Mouse (Mus musculus): ENCODE results near the gene Cnpy4. TPM values are rescaled to one million over a fixed set of nuclear protein-coding genes. Genes with fewer than 3 reads are reported as not detected.

Cnpy4 gene
- total RNA-seq (2014; rRNA removed) (14.2 and 18.0 TPM in 2 replicates), polyA plus RNA-seq (2015; fragmentation: Nextera tagmentation; extraction: Ambion mirVana) (18.8 and 18.9 TPM in 2 replicates)

DNA sequence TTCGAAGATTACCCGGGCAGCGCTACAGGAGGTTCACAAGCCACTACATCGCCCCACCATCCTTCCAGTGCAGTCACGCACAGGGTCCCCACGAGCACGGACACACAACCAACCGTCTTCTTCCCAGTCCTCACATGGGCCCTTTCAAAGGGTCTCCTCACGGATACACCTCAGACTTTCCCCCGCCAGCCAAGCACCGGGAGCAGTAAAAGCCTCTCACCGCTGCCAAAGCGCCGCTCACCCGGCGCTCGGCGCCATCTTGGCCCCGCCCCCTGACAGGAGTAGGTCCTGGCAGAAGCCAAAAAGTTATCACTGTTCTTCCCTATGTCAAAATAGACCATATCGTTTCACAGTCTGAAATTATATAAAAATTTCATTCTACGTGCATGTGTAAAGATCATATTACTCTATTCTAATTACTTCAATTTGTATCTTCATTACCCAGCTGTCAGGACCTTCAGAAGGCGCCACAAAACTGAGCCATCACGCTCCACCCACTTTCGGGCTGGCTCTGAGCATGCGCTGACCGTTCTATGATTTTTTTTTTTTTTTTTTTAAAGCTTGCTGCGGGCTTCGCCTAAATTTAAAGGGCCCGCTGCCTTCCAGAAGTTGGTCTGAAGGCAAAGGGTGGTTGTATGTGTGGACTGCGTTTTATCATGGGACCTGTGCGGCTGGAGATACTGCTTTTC, at the start of gene Cnpy4, which contains the start of gene Taf6:
Gene Cnpy4, plus strand, starts transcription at position 536 of the 689 bp plus-strand sequence.
Gene Taf6, minus strand, starts transcription at position 502 of the 689 bp plus-strand sequence.
- H3K9me3 ChIP-seq (ENCODE audit: low read length): no peaks in the 10 kb centered on the region
- peaks cover 23% of the 10 kb centered on the region for H3K36me3 ChIP-seq (ENCODE audit: insufficient read depth)
- no peak for TF ChIP-seq CTCF (IDR thresholded peaks at IDR 0.05; ENCODE audit: low read depth)
- H3K4me3 ChIP-seq (ENCODE audit: low read depth, low read length): peak within 1 kb of the TSS; percentile 73
- peak within 1 kb of the TSS; percentile 73 for H3K27ac ChIP-seq (ENCODE audit: low read depth, low read length)
- H3K4me1 ChIP-seq (ENCODE audit: insufficient read depth): peaks cover 15% of the 10 kb centered on the region
- H3K9ac ChIP-seq: peak within 1 kb of the TSS; percentile 70
- DNase-seq (peak; percentile 95), ATAC-seq (peak; percentile 90)
- H3K27me3 ChIP-seq (ENCODE audit: insufficient read depth, low read length): no peaks in the 10 kb centered on the region
- WGBS: under 1% methylated on average over 31 of the region's 31 CpGs
- H3K4me2 ChIP-seq (ENCODE audit: low read depth): peak within 1 kb of the TSS; percentile 77

DNA sequence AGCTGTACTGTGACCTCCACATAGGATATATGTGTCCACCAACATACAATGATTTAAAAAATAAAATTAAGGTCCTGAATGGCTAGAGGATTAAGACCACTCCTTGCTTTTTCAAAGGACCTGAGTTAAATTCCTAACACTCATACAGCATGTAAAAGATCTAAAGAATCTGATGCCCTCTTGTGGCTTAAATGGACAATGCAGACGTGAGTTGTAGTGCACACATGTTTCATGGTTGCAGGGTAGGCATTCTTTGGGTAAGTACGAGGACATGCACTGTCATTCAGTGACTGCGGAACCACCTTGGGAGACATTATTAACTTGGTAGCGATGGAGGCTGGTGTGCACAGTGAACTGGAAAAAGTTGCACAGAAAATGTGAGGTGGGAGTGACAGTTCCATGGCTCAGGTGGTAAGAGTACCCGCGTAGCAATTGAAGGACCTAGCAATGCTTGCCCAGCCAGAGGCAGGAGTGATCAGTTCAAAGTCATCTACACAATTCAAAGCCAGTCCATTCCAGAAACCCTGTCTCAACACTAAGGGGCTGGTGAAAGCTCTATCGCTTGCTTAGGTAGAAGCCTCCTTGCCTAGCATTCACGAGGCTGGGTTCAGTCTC, 49.2 kb upstream of the Cnpy4 start:
- Histone ChIP-seq H3K4me1 (ENCODE audit: insufficient read depth) (no peaks in the 10 kb centered on the region), H3K36me3 (ENCODE audit: insufficient read depth) (peaks cover 34% of the 10 kb centered on the region), H3K9me3 (ENCODE audit: low read length) (no peaks in the 10 kb centered on the region), H3K9ac (no peak overlapping the region), H3K27me3 (ENCODE audit: insufficient read depth, low read length) (no peaks in the 10 kb centered on the region), H3K4me3 (ENCODE audit: low read depth, low read length) (no peak overlapping the region), H3K4me2 (ENCODE audit: low read depth) (no peak overlapping the region), H3K27ac (ENCODE audit: low read depth, low read length) (no peak overlapping the region)
- WGBS: 66% methylated on average over 8 of the region's 8 CpGs
- peak; percentile 58 for ATAC-seq
- peak; percentile 67 for DNase-seq
- TF ChIP-seq CTCF (IDR thresholded peaks at IDR 0.05; ENCODE audit: low read depth): peak; percentile 78

DNA sequence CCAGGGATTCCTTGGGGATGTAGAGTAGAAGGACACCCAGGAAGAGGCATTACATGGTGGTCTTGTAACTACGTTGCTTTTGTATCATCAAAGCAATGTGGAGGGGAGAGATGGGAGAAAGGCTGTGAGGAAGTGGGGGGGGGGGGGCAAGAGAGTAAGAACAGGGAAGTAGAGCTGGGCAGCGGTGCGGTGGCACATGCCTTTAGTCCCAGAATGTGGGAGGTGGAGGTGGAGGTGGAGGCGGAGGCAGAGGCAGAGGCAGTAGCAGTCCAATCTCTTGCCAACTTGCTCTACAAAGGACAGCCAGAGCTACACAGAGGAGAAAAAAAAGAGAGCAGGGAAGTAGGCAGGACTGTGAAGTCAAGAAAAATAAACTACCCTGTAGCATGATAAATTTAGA, 48.7 kb upstream of the Cnpy4 start:
- no peak overlapping the region for H3K4me3 ChIP-seq (ENCODE audit: low read depth, low read length)
- DNase-seq: no peak
- no peaks in the 10 kb centered on the region for H3K4me1 ChIP-seq (ENCODE audit: insufficient read depth)
- peaks cover 32% of the 10 kb centered on the region for H3K36me3 ChIP-seq (ENCODE audit: insufficient read depth)
- no peaks in the 10 kb centered on the region for H3K27me3 ChIP-seq (ENCODE audit: insufficient read depth, low read length)
- no peak for TF ChIP-seq CTCF (IDR thresholded peaks at IDR 0.05; ENCODE audit: low read depth)
- WGBS: 77% methylated on average over 4 of the region's 4 CpGs
- H3K27ac ChIP-seq (ENCODE audit: low read depth, low read length): no peak overlapping the region
- H3K9me3 ChIP-seq (ENCODE audit: low read length): no peaks in the 10 kb centered on the region
- H3K9ac ChIP-seq: no peak overlapping the region
- H3K4me2 ChIP-seq (ENCODE audit: low read depth): no peak overlapping the region
- ATAC-seq: no peak

DNA sequence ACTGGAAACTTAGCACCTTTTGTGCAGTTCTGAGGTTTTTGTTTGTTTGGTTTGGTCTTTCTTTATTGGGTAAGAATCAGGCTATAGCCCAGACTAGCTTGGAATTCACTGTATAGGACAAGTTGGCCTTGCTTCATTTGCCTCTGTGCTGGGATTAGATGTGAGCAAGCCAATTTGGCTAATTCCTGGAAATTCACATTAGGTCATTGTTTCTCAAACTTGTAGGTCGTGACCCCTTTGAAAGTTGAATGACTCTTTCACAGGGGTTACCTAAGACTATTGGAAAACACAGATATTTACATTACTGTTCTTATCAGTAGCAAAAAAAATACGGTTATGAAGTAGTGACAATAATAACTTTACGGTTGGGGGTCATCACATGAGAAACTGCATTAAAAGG, 32.9 kb upstream of the Cnpy4 start:
- no peaks in the 10 kb centered on the region for H3K27me3 ChIP-seq (ENCODE audit: insufficient read depth, low read length)
- H3K4me2 ChIP-seq (ENCODE audit: low read depth): peak overlapping the region; percentile 69
- peak overlapping the region; percentile 65 for H3K4me3 ChIP-seq (ENCODE audit: low read depth, low read length)
- H3K9ac ChIP-seq: peak overlapping the region; percentile 97
- ATAC-seq (no peak), DNase-seq (no peak)
- H3K9me3 ChIP-seq (ENCODE audit: low read length): no peaks in the 10 kb centered on the region
- peaks cover 8% of the 10 kb centered on the region; the same call in 1 of the 2 replicates for H3K4me1 ChIP-seq (ENCODE audit: insufficient read depth)
- peaks cover 10% of the 10 kb centered on the region for H3K36me3 ChIP-seq (ENCODE audit: insufficient read depth)
- no peak for TF ChIP-seq CTCF (IDR thresholded peaks at IDR 0.05; ENCODE audit: low read depth)
- H3K27ac ChIP-seq (ENCODE audit: low read depth, low read length): peak overlapping the region; percentile 97; the same call in 1 of the 2 replicates
- 84% methylated on average over 3 of the region's 3 CpGs for WGBS

DNA sequence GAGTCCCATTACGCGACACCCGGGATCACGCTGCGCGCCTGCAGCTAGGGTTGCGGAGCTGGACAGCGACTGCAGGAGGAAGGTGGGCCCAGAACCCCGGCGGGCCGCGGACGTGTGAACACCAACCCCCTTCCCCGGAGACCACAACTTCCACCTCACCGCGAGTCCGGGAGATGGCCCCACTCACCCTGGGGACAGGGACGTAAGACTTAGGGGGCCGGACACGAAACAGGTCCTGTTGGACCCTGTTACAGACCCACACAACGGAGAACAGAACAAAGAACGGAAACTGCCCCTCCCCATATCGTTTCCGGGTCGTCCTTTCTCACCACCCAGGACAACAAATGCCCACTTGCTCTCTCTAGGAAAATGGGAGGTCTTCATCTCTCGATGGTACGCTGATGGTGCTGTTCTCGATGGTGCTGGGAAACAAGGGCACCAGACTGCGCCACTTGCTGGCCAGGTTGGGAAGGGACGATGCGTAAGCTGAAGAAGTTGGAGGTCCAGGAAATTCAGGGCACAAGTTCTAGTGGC, 31.8 kb upstream of the Cnpy4 start, which contains the start of gene Zfp113:
Gene Zfp113, minus strand, starts transcription at position 302 of the 534 bp plus-strand sequence.
- Histone ChIP-seq H3K27ac (ENCODE audit: low read depth, low read length) (peak within 1 kb of the TSS; percentile 97), H3K36me3 (ENCODE audit: insufficient read depth) (peaks cover 5% of the 10 kb centered on the region), H3K9me3 (ENCODE audit: low read length) (no peaks in the 10 kb centered on the region), H3K4me1 (ENCODE audit: insufficient read depth) (peaks cover 8% of the 10 kb centered on the region; the same call in 1 of the 2 replicates), H3K4me3 (ENCODE audit: low read depth, low read length) (peak within 1 kb of the TSS; percentile 65), H3K4me2 (ENCODE audit: low read depth) (peak within 1 kb of the TSS; percentile 69), H3K27me3 (ENCODE audit: insufficient read depth, low read length) (no peaks in the 10 kb centered on the region), H3K9ac (peak within 1 kb of the TSS; percentile 97)
- DNase-seq (peak; percentile 94), ATAC-seq (peak; percentile 99)
- TF ChIP-seq CTCF (IDR thresholded peaks at IDR 0.05; ENCODE audit: low read depth): peak; percentile 92
- under 1% methylated on average over 31 of the region's 31 CpGs for WGBS

- ATAC-seq: no peak
- WGBS: 62% methylated on average over 7 of the region's 7 CpGs
- no peak for TF ChIP-seq CTCF (IDR thresholded peaks at IDR 0.05; ENCODE audit: low read depth)
- DNase-seq: no peak
- Histone ChIP-seq H3K27me3 (ENCODE audit: insufficient read depth, low read length) (no peaks in the 10 kb centered on the region), H3K36me3 (ENCODE audit: insufficient read depth) (peaks cover 29% of the 10 kb centered on the region), H3K4me1 (ENCODE audit: insufficient read depth) (peaks cover 7% of the 10 kb centered on the region; the same call in 1 of the 2 replicates), H3K27ac (ENCODE audit: low read depth, low read length) (peak overlapping the region; percentile 66), H3K9ac (peak overlapping the region; percentile 69), H3K4me2 (ENCODE audit: low read depth) (peak overlapping the region; percentile 65), H3K9me3 (ENCODE audit: low read length) (no peaks in the 10 kb centered on the region), H3K4me3 (ENCODE audit: low read depth, low read length) (peak overlapping the region; percentile 57)
Measured at GRCm38 (mm10) chr5:138160224-138160762, 27.0 kb upstream of the Cnpy4 start.
